Comparison of ENCODE assay signal across 8 mouse cellular contexts in the genomic region with DNA sequence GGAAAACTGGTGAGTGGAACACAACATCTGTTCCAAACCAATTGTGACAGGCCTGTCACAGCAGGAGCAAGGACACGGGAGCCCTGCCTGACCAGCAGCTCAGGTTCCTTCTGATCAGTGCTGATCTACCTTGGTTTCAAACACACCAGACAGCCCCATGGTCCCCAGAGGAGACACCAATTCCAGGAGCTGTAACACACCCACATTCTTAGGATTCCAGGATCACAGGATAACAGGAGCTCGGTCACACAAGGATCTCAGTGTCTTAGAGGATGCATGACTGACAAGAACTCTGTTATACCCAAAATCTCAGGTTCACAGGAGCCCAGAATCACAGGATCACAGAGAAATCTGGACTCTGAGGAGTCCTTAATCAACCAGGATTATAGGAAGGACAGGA. TPM values are rescaled to one million over a fixed set of nuclear protein-coding genes. Genes with fewer than 3 reads are reported as not detected.
A peak's percentile ranks its signal among the peaks of the same experiment; 100 is the strongest.
DNase-seq lines count a peak whose midpoint lies in the region; ATAC-seq lines count a peak whose summit lies in the region.
"Not testable (repeated sequence)": the region's sequence is repeated elsewhere in the genome, so short reads cannot be mapped to it uniquely, and the experiment has no call there.
"Had no signal": no experiment of that assay in that cellular context is flagged by ENCODE, and none has a peak within 500 bp of the region (broad histone marks: within the 10 kb centered on the region; RNA-seq: fewer than 3 reads in every experiment).

No protein-coding gene starts in this region.

- WGBS in forebrain, embryonic 12.5 days = 36% methylated on average over 2 of the region's 2 CpGs
- WGBS in heart, embryonic 14.5 days = 29% methylated on average over 2 of the region's 2 CpGs
- 37% methylated on average over 2 of the region's 2 CpGs for WGBS in hindbrain, embryonic 16.5 days
- 16% methylated on average over 2 of the region's 2 CpGs for WGBS in limb, embryonic 12.5 days
- 37% methylated on average over 2 of the region's 2 CpGs for WGBS in midbrain, embryonic 11.5 days
- WGBS in neural tube, embryonic 14.5 days = 35% methylated on average over 2 of the region's 2 CpGs

- H3K4me3 ChIP-seq in forebrain, embryonic 12.5 days (replicated peaks); hindbrain, embryonic 16.5 days (ENCODE audit: low read length); midbrain, embryonic 11.5 days (ENCODE audit: low read depth, low read length); neural tube, embryonic 14.5 days (ENCODE audit: low read depth, low read length): not testable (repeated sequence)
- peak overlapping the region in 1 of 2 experiments; percentile 27; a peak in 1 of 4 replicates for H3K4me3 ChIP-seq in heart, embryonic 14.5 days (ENCODE audit: control insufficient read depth in 1 of 2, insufficient read depth in 1 of 2, low read depth in 1 of 2, low read length in 2 of 2)
- peak overlapping the region; percentile 31; the same call in 1 of the 2 replicates for H3K4me3 ChIP-seq in limb, embryonic 12.5 days (replicated peaks)

- H3K36me3 ChIP-seq in forebrain, embryonic 12.5 days (replicated peaks); heart, embryonic 14.5 days (ENCODE audit: control insufficient read depth, insufficient read depth, low read length); hindbrain, embryonic 16.5 days (ENCODE audit: control insufficient read depth, insufficient read depth, low read length); limb, embryonic 12.5 days; midbrain, embryonic 11.5 days (ENCODE audit: control insufficient read depth, insufficient read depth, low read length); neural tube, embryonic 14.5 days (ENCODE audit: control insufficient read depth, insufficient read depth, low read length): not testable (repeated sequence)

- not testable (repeated sequence) for H3K27ac ChIP-seq in forebrain, embryonic 12.5 days; heart, embryonic 14.5 days (replicated peaks in 1 of 2; ENCODE audit: control insufficient read depth in 1 of 2, insufficient read depth in 1 of 2, low read depth in 2 of 2, low read length in 2 of 2); hindbrain, embryonic 16.5 days (ENCODE audit: low read depth, low read length); limb, embryonic 12.5 days; midbrain, embryonic 11.5 days (ENCODE audit: low read depth, low read length); neural tube, embryonic 14.5 days (ENCODE audit: low read depth, low read length)

- DNase-seq in embryo, embryonic 10 days (ENCODE audit: low spot score) = peak; percentile 3
- DNase-seq in midbrain, embryonic 11.5 days (ENCODE audit: low spot score, missing footprints) = peak; percentile 84

- H3K4me1 ChIP-seq in forebrain, embryonic 12.5 days; heart, embryonic 14.5 days (ENCODE audit: control insufficient read depth in 2 of 2, insufficient read depth in 2 of 2, low read length in 2 of 2); hindbrain, embryonic 16.5 days (ENCODE audit: control insufficient read depth, insufficient read depth, low read depth, low read length); limb, embryonic 12.5 days (replicated peaks); midbrain, embryonic 11.5 days (ENCODE audit: control insufficient read depth, insufficient read depth, low read length); neural tube, embryonic 14.5 days (ENCODE audit: control insufficient read depth, insufficient read depth, low read length): not testable (repeated sequence)

- ATAC-seq in forebrain, embryonic 12.5 days (ENCODE audit: low FRiP score); heart, embryonic 14.5 days (ENCODE audit: insufficient number of reproducible peaks, insufficient read depth, low FRiP score, low read depth); hindbrain, embryonic 16.5 days; limb, embryonic 12.5 days (ENCODE audit: insufficient number of reproducible peaks, insufficient read depth, low FRiP score, low TSS enrichment, low read depth); neural tube, embryonic 14.5 days (ENCODE audit: low read depth): not testable (repeated sequence)
- 0 out of 2 replicates have a peak, but pooled peaks have one; percentile 16 for ATAC-seq in midbrain, embryonic 11.5 days (ENCODE audit: low FRiP score)

- not testable (repeated sequence) for H3K9me3 ChIP-seq in forebrain, embryonic 12.5 days; heart, embryonic 14.5 days (ENCODE audit: control insufficient read depth, low read length); hindbrain, embryonic 16.5 days (ENCODE audit: control insufficient read depth, low read length); limb, embryonic 12.5 days; midbrain, embryonic 11.5 days (ENCODE audit: control insufficient read depth, low read length); neural tube, embryonic 14.5 days (ENCODE audit: control insufficient read depth, low read length)

- not testable (repeated sequence) for H3K27me3 ChIP-seq in forebrain, embryonic 12.5 days; heart, embryonic 14.5 days (ENCODE audit: control insufficient read depth, insufficient read depth, low read length); hindbrain, embryonic 16.5 days (replicated peaks; ENCODE audit: control insufficient read depth, insufficient read depth, low read length); limb, embryonic 12.5 days; midbrain, embryonic 11.5 days (ENCODE audit: control insufficient read depth, insufficient read depth, low read length); neural tube, embryonic 14.5 days (ENCODE audit: control insufficient read depth, insufficient read depth, low read length)

- H3K4me2 ChIP-seq in forebrain, embryonic 12.5 days = peak overlapping the region; percentile 45; the same call in 1 of the 2 replicates
- H3K4me2 ChIP-seq in heart, embryonic 14.5 days (ENCODE audit: low read length) = peak overlapping the region; percentile 45
- H3K4me2 ChIP-seq in hindbrain, embryonic 16.5 days (ENCODE audit: low read length) = peak overlapping the region; percentile 50
- peak overlapping the region; percentile 43 for H3K4me2 ChIP-seq in limb, embryonic 12.5 days
- H3K4me2 ChIP-seq in midbrain, embryonic 11.5 days = peak overlapping the region; percentile 24; the same call in 1 of the 2 replicates
- peak overlapping the region; percentile 35; the same call in 1 of the 2 replicates for H3K4me2 ChIP-seq in neural tube, embryonic 14.5 days (ENCODE audit: low read depth, low read length)

- not testable (repeated sequence) for H3K9ac ChIP-seq in forebrain, embryonic 12.5 days; hindbrain, embryonic 16.5 days (ENCODE audit: low read depth, low read length); limb, embryonic 12.5 days (replicated peaks); midbrain, embryonic 11.5 days (ENCODE audit: low read length); neural tube, embryonic 14.5 days (replicated peaks; ENCODE audit: low read depth, low read length)
- 0 out of 2 replicates have a peak overlapping the region, but pooled peaks have one; percentile 3 for H3K9ac ChIP-seq in heart, embryonic 14.5 days (ENCODE audit: low read length)

RNA-seq across cellular contexts. Expression of a gene that starts 0.4 kb away (rescaled TPM):
- 2.5 and 4.2 TPM in 2 replicates for polyA plus RNA-seq in forebrain, embryonic 12.5 days (2016; fragmentation: Nextera tagmentation; extraction: Ambion mirVana)
- 3.8 and 4.6 TPM in 2 replicates for polyA plus RNA-seq in heart, embryonic 14.5 days (2014; fragmentation: Nextera tagmentation; extraction: Ambion mirVana)
- 2.7 and 5.6 TPM in 2 replicates for polyA plus RNA-seq in hindbrain, embryonic 16.5 days (2015; fragmentation: Nextera tagmentation; extraction: Ambion mirVana)
- 4.2 TPM in 2 replicates for polyA plus RNA-seq in limb, embryonic 12.5 days (2016; fragmentation: Nextera tagmentation; extraction: Ambion mirVana)
- 4.8 and 5.4 TPM in 2 replicates for polyA plus RNA-seq in midbrain, embryonic 11.5 days (2014; fragmentation: Nextera tagmentation; extraction: Ambion mirVana)
- 3.5 and 5.4 TPM in 2 replicates for polyA plus RNA-seq in neural tube, embryonic 14.5 days (2014; fragmentation: Nextera tagmentation; extraction: Ambion mirVana)

RNA-seq across cellular contexts. Expression of a gene that starts 58.8 kb away (rescaled TPM):
- not detected in 2 replicates for polyA plus RNA-seq in forebrain, embryonic 12.5 days (2016; fragmentation: Nextera tagmentation; extraction: Ambion mirVana)
- polyA plus RNA-seq in heart, embryonic 14.5 days (2014; fragmentation: Nextera tagmentation; extraction: Ambion mirVana) = 0.85 and 2.5 TPM in 2 replicates
- 0.49 TPM in 1 of 2 replicates, not detected in the other for polyA plus RNA-seq in hindbrain, embryonic 16.5 days (2015; fragmentation: Nextera tagmentation; extraction: Ambion mirVana)
- polyA plus RNA-seq in limb, embryonic 12.5 days (2016; fragmentation: Nextera tagmentation; extraction: Ambion mirVana) = not detected in 2 replicates
- 0.29 and 0.51 TPM in 2 replicates for polyA plus RNA-seq in midbrain, embryonic 11.5 days (2014; fragmentation: Nextera tagmentation; extraction: Ambion mirVana)
- polyA plus RNA-seq in neural tube, embryonic 14.5 days (2014; fragmentation: Nextera tagmentation; extraction: Ambion mirVana) = not detected in 2 replicates
- polyA plus RNA-seq: cortical plate, adult 2 months had no signal
